ENCODE assay signal across 8 mouse cellular contexts in genomic region chrX:75415936-75416785, GRCm38 (mm10). TPM values are rescaled to one million over a fixed set of nuclear protein-coding genes. Genes with fewer than 3 reads are reported as not detected.
DNase-seq lines count a peak whose midpoint lies in the region; ATAC-seq and TF ChIP-seq lines count a peak whose summit lies in the region.

Cmc4 (minus strand) TSS chrX:75416584.
Mtcp1 (minus strand) TSS chrX:75416588.
Brcc3 (plus strand) TSS chrX:75416628.

- no peak for TF ChIP-seq EP300 in CH12.LX (IDR thresholded peaks at IDR 0.05; ENCODE audit: low read length)
- TF ChIP-seq EP300 in heart, postnatal 0 days (IDR thresholded peaks at IDR 0.05; ENCODE audit: low read depth) = no peak

- WGBS in forebrain, embryonic 11.5 days = 23% methylated on average over 51 of the region's 52 CpGs
- WGBS in heart, postnatal 0 days = 17% methylated on average over 52 of the region's 52 CpGs
- WGBS in liver, embryonic 16.5 days (ENCODE audit: insufficient replicate concordance) = 16% methylated on average over 52 of the region's 52 CpGs
- 16% methylated on average over 52 of the region's 52 CpGs for WGBS in neural tube, embryonic 13.5 days

- in situ Hi-C loops in CH12.LX (cut with MboI; ENCODE audit: low pct_ligation_motif_present, low pct_unique_long_range_greater_than_20kb, low sequenced_read_pairs) = no loop called here

- TF ChIP-seq CTCF in CH12.LX (conservative IDR thresholded peaks at IDR 0.05 in 1 of 2, IDR thresholded peaks at IDR 0.05 in 1 of 2; ENCODE audit: low read depth in 2 of 2, low read length in 2 of 2) = no peak
- TF ChIP-seq CTCF in heart, postnatal 0 days (IDR thresholded peaks at IDR 0.05; ENCODE audit: low read depth) = no peak
- TF ChIP-seq CTCF in testis, adult 2 months (IDR thresholded peaks at IDR 0.05; ENCODE audit: control insufficient read depth, insufficient read depth, insufficient replicate concordance, low read depth, low read length) = no peak

- H3K36me3 ChIP-seq in CH12.LX (replicated peaks in 1 of 2; ENCODE audit: control insufficient read depth in 1 of 2, insufficient read depth in 1 of 2, low read length in 1 of 2) = peaks cover 0 to 5% of the 10 kb centered on the region in 2 experiments
- no peaks in the 10 kb centered on the region for H3K36me3 ChIP-seq in forebrain, embryonic 11.5 days (ENCODE audit: control insufficient read depth, insufficient read depth, low read length)
- H3K36me3 ChIP-seq in heart, postnatal 0 days (replicated peaks; ENCODE audit: control insufficient read depth, insufficient read depth, low read length) = no peaks in the 10 kb centered on the region
- no peaks in the 10 kb centered on the region for H3K36me3 ChIP-seq in liver, embryonic 16.5 days (ENCODE audit: control insufficient read depth, insufficient read depth)
- no peaks in the 10 kb centered on the region for H3K36me3 ChIP-seq in neural tube, embryonic 13.5 days
- H3K36me3 ChIP-seq in testis, adult 2 months (ENCODE audit: control insufficient read depth, insufficient read depth, low read length) = no peaks in the 10 kb centered on the region

- peak within 1 kb of the TSS; percentile 96 for H3K9ac ChIP-seq in CH12.LX (ENCODE audit: insufficient read depth, low read depth)
- peak within 1 kb of the TSS; percentile 68 for H3K9ac ChIP-seq in forebrain, embryonic 11.5 days (ENCODE audit: low read length)
- peak within 1 kb of the TSS; percentile 66 for H3K9ac ChIP-seq in heart, postnatal 0 days (replicated peaks; ENCODE audit: low read depth, low read length)
- peak within 1 kb of the TSS; percentile 76 for H3K9ac ChIP-seq in liver, embryonic 16.5 days (ENCODE audit: low read depth, low read length)
- H3K9ac ChIP-seq in neural tube, embryonic 13.5 days = peak within 1 kb of the TSS; percentile 70

- peaks cover 0 to 5% of the 10 kb centered on the region in 2 experiments; a peak in 2 of 4 replicates for H3K4me1 ChIP-seq in CH12.LX (ENCODE audit: control insufficient read depth in 1 of 2, insufficient read depth in 2 of 2)
- H3K4me1 ChIP-seq in forebrain, embryonic 11.5 days (replicated peaks; ENCODE audit: control insufficient read depth, insufficient read depth, low read length) = no peaks in the 10 kb centered on the region
- H3K4me1 ChIP-seq in heart, postnatal 0 days (ENCODE audit: control insufficient read depth, insufficient read depth) = no peaks in the 10 kb centered on the region
- H3K4me1 ChIP-seq in liver, embryonic 16.5 days (ENCODE audit: control insufficient read depth, low read depth, low read length) = no peaks in the 10 kb centered on the region
- peaks cover 15% of the 10 kb centered on the region; the same call in 1 of the 2 replicates for H3K4me1 ChIP-seq in neural tube, embryonic 13.5 days (replicated peaks)
- H3K4me1 ChIP-seq in testis, adult 2 months (ENCODE audit: control insufficient read depth, insufficient read depth, low read length) = 0 out of 2 replicates have a peak, but pooled peaks cover 2% of the 10 kb centered on the region

- H3K79me2 ChIP-seq in CH12.LX (replicated peaks; ENCODE audit: control insufficient read depth, extremely low read depth, insufficient read depth, poor library complexity, severe bottlenecking) = peaks cover 4% of the 10 kb centered on the region

- peak; percentile 86 for DNase-seq in CH12.LX (ENCODE audit: extremely low read depth)
- peak; percentile 80 for DNase-seq in c-Kit-positive CD71-positive TER-119-negative erythroid progenitor cells, embryonic 14.5 days (ENCODE audit: low read depth)
- DNase-seq in forebrain, embryonic 11.5 days (ENCODE audit: low spot score) = peak; percentile 90
- peak; percentile 85 for DNase-seq in heart, postnatal 0 days (ENCODE audit: low spot score)
- DNase-seq in kidney, postnatal 4 days = peak; percentile 84 to 93

- peak within 1 kb of the TSS; percentile 61; the same call in 1 of the 2 replicates for H3K4me2 ChIP-seq in CH12.LX (ENCODE audit: insufficient read depth, low read depth, poor library complexity, severe bottlenecking)
- H3K4me2 ChIP-seq in forebrain, embryonic 11.5 days (ENCODE audit: low read depth, low read length, severe bottlenecking) = peak within 1 kb of the TSS; percentile 45
- peak within 1 kb of the TSS; percentile 61 for H3K4me2 ChIP-seq in heart, postnatal 0 days (ENCODE audit: low read depth, low read length)
- H3K4me2 ChIP-seq in liver, embryonic 16.5 days (ENCODE audit: low read depth, low read length) = peak within 1 kb of the TSS; percentile 57
- peak within 1 kb of the TSS; percentile 58 for H3K4me2 ChIP-seq in neural tube, embryonic 13.5 days

- H3K4me3 ChIP-seq in CH12.LX (replicated peaks in 1 of 3; ENCODE audit: low read depth in 2 of 3, low read length in 2 of 3, poor library complexity in 1 of 3) = peak within 1 kb of the TSS; percentile 59 to 85 (median 82)
- peak within 1 kb of the TSS; percentile 43 for H3K4me3 ChIP-seq in forebrain, embryonic 11.5 days (ENCODE audit: low read depth, low read length)
- H3K4me3 ChIP-seq in heart, postnatal 0 days (ENCODE audit: low read depth, low read length) = peak within 1 kb of the TSS; percentile 67
- peak within 1 kb of the TSS; percentile 69 for H3K4me3 ChIP-seq in liver, embryonic 16.5 days (ENCODE audit: low read depth, low read length)
- H3K4me3 ChIP-seq in neural tube, embryonic 13.5 days = peak within 1 kb of the TSS; percentile 52
- peak within 1 kb of the TSS; percentile 93 for H3K4me3 ChIP-seq in testis, adult 2 months (ENCODE audit: control insufficient read depth, low read depth, low read length)

- TF ChIP-seq POLR2A in CH12.LX (IDR thresholded peaks at IDR 0.05; ENCODE audit: low read depth, low read length) = peak; percentile 95
- peak; percentile 58 for TF ChIP-seq POLR2A in testis, adult 2 months (IDR thresholded peaks at IDR 0.05; ENCODE audit: control insufficient read depth, low read depth, low read length)

- H3K27me3 ChIP-seq in CH12.LX (replicated peaks) = no peaks in the 10 kb centered on the region
- H3K27me3 ChIP-seq in forebrain, embryonic 11.5 days (ENCODE audit: control insufficient read depth, insufficient read depth, low read length) = no peaks in the 10 kb centered on the region
- no peaks in the 10 kb centered on the region for H3K27me3 ChIP-seq in heart, postnatal 0 days (ENCODE audit: control insufficient read depth, insufficient read depth, low read length)
- H3K27me3 ChIP-seq in liver, embryonic 16.5 days (ENCODE audit: control insufficient read depth, insufficient read depth, low read depth, low read length) = no peaks in the 10 kb centered on the region
- no peaks in the 10 kb centered on the region for H3K27me3 ChIP-seq in neural tube, embryonic 13.5 days
- H3K27me3 ChIP-seq in testis, adult 2 months (ENCODE audit: control insufficient read depth, insufficient read depth, low read length) = no peaks in the 10 kb centered on the region

- TF ChIP-seq RAD21 in CH12.LX (IDR thresholded peaks at IDR 0.05; ENCODE audit: low read depth, low read length) = no peak

- dilution Hi-C loops in CH12.LX (cut with MboI; ENCODE audit: extremely low pct_ligation_motif_present, extremely low pct_unique_long_range_greater_than_20kb, low sequenced_read_pairs) = no loop called here

- peak; percentile 100 for ATAC-seq in forebrain, embryonic 11.5 days (replicated peaks; ENCODE audit: low FRiP score)
- peak; percentile 98 for ATAC-seq in heart, postnatal 0 days (ENCODE audit: insufficient read depth, low read depth)
- peak; percentile 97 for ATAC-seq in liver, embryonic 16.5 days (ENCODE audit: low read depth)
- peak; percentile 100 for ATAC-seq in neural tube, embryonic 13.5 days (ENCODE audit: low read depth)

- peak within 1 kb of the TSS; percentile 86 for H3K27ac ChIP-seq in CH12.LX (ENCODE audit: insufficient read depth, low read depth)
- H3K27ac ChIP-seq in forebrain, embryonic 11.5 days (ENCODE audit: low read depth, low read length) = peak within 1 kb of the TSS; percentile 79
- peak within 1 kb of the TSS; percentile 93 for H3K27ac ChIP-seq in heart, postnatal 0 days (ENCODE audit: low read depth)
- peak within 1 kb of the TSS; percentile 95 for H3K27ac ChIP-seq in liver, embryonic 16.5 days (ENCODE audit: low read length)
- peak within 1 kb of the TSS; percentile 91 for H3K27ac ChIP-seq in neural tube, embryonic 13.5 days (replicated peaks)
- peak within 1 kb of the TSS; percentile 81 for H3K27ac ChIP-seq in testis, adult 2 months (ENCODE audit: control insufficient read depth, insufficient read depth, low read depth, low read length)

- H3K9me3 ChIP-seq in CH12.LX (replicated peaks; ENCODE audit: low read length) = no peaks in the 10 kb centered on the region
- no peaks in the 10 kb centered on the region for H3K9me3 ChIP-seq in forebrain, embryonic 11.5 days (ENCODE audit: control insufficient read depth, low read length)
- H3K9me3 ChIP-seq in heart, postnatal 0 days (replicated peaks; ENCODE audit: control insufficient read depth, low read length) = no peaks in the 10 kb centered on the region
- no peaks in the 10 kb centered on the region for H3K9me3 ChIP-seq in liver, embryonic 16.5 days (replicated peaks; ENCODE audit: control insufficient read depth, low read length)
- no peaks in the 10 kb centered on the region for H3K9me3 ChIP-seq in neural tube, embryonic 13.5 days

RNA-seq across cellular contexts. Expression of gene Cmc4, which starts in this region (rescaled TPM):
- total RNA-seq in CH12.LX (2012; rRNA removed) = 4.5 and 5.4 TPM in 2 replicates
- 11.2 and 11.9 TPM in 2 replicates for total RNA-seq in CH12.LX (2014; rRNA removed)
- polyA plus RNA-seq in CH12.LX (2012; ENCODE audit: insufficient read length, low read depth) = 8.2 and 8.8 TPM in 2 replicates
- 18.6 and 21.5 TPM in 2 replicates for polyA plus RNA-seq in forebrain, embryonic 11.5 days (2014; fragmentation: Nextera tagmentation; extraction: Ambion mirVana)
- 9.7 and 22.1 TPM in 2 replicates for total RNA-seq in heart, postnatal 0 days (2014; rRNA removed; ENCODE audit: low replicate concordance)
- 22.9 and 24.2 TPM in 2 replicates for polyA plus RNA-seq in heart, postnatal 0 days (2015; fragmentation: Nextera tagmentation; extraction: Ambion mirVana)
- 11.2 and 12.2 TPM in 2 replicates for polyA plus RNA-seq in liver, embryonic 16.5 days (2015; fragmentation: Nextera tagmentation; extraction: Ambion mirVana)
- polyA plus RNA-seq in neural tube, embryonic 13.5 days (2015; fragmentation: Nextera tagmentation; extraction: Ambion mirVana) = 21.7 and 25.1 TPM in 2 replicates
- polyA plus RNA-seq in testis, adult 2 months (2012; rRNA removed) = 0.76 and 1.1 TPM in 2 replicates

RNA-seq across cellular contexts. Expression of gene Mtcp1, which starts in this region (rescaled TPM):
- total RNA-seq in CH12.LX (2012; rRNA removed) (4.5 and 4.6 TPM in 2 replicates), CH12.LX (2014; rRNA removed) (6.7 and 8.8 TPM in 2 replicates)
- 7.3 and 7.4 TPM in 2 replicates for polyA plus RNA-seq in CH12.LX (2012; ENCODE audit: insufficient read length, low read depth)
- polyA plus RNA-seq in forebrain, embryonic 11.5 days (2014; fragmentation: Nextera tagmentation; extraction: Ambion mirVana) = 10.3 and 10.7 TPM in 2 replicates
- total RNA-seq in heart, postnatal 0 days (2014; rRNA removed; ENCODE audit: low replicate concordance) = 12.4 and 16.2 TPM in 2 replicates
- 3.8 and 4.7 TPM in 2 replicates for polyA plus RNA-seq in heart, postnatal 0 days (2015; fragmentation: Nextera tagmentation; extraction: Ambion mirVana)
- polyA plus RNA-seq in liver, embryonic 16.5 days (2015; fragmentation: Nextera tagmentation; extraction: Ambion mirVana) = 5.3 and 6.3 TPM in 2 replicates
- polyA plus RNA-seq in neural tube, embryonic 13.5 days (2015; fragmentation: Nextera tagmentation; extraction: Ambion mirVana) = 4.9 and 5.8 TPM in 2 replicates
- polyA plus RNA-seq in testis, adult 2 months (2012; rRNA removed) = 1.4 and 1.8 TPM in 2 replicates

RNA-seq across cellular contexts. Expression of gene Brcc3, which starts in this region (rescaled TPM):
- total RNA-seq in CH12.LX (2012; rRNA removed) (22.9 and 26.0 TPM in 2 replicates), CH12.LX (2014; rRNA removed) (45.5 and 45.9 TPM in 2 replicates)
- 68.0 and 68.2 TPM in 2 replicates for polyA plus RNA-seq in CH12.LX (2012; ENCODE audit: insufficient read length, low read depth)
- 60.6 and 66.0 TPM in 2 replicates for polyA plus RNA-seq in forebrain, embryonic 11.5 days (2014; fragmentation: Nextera tagmentation; extraction: Ambion mirVana)
- total RNA-seq in heart, postnatal 0 days (2014; rRNA removed; ENCODE audit: low replicate concordance) = 5.1 and 7.1 TPM in 2 replicates
- 41.4 and 42.4 TPM in 2 replicates for polyA plus RNA-seq in heart, postnatal 0 days (2015; fragmentation: Nextera tagmentation; extraction: Ambion mirVana)
- polyA plus RNA-seq in liver, embryonic 16.5 days (2015; fragmentation: Nextera tagmentation; extraction: Ambion mirVana) = 29.3 and 34.1 TPM in 2 replicates
- polyA plus RNA-seq in neural tube, embryonic 13.5 days (2015; fragmentation: Nextera tagmentation; extraction: Ambion mirVana) = 55.0 and 62.6 TPM in 2 replicates
- 1.2 and 1.3 TPM in 2 replicates for polyA plus RNA-seq in testis, adult 2 months (2012; rRNA removed)

Comparison
In these comparisons a context has a peak if more than half of its experiments do, and no peak if none do; other contexts are left out.
1. Peak in every context shown above with its lines: DNase-seq, ATAC-seq, H3K4me3 ChIP-seq and H3K27ac ChIP-seq.
2. RNA of gene Brcc3 (polyA plus RNA-seq): 68.0 to 68.2 TPM in CH12.LX, 60.6 to 66.0 TPM in forebrain, embryonic 11.5 days, 55.0 to 62.6 TPM in neural tube, embryonic 13.5 days, 41.4 to 42.4 TPM in heart, postnatal 0 days and 29.3 to 34.1 TPM in liver, embryonic 16.5 days; 1.2 to 1.3 TPM in testis, adult 2 months; every median in the first group is over 10 times any median in the second.
3. H3K4me3 ChIP-seq: peak in every context shown above with its lines; median percentile 93 in testis, adult 2 months; 82 in CH12.LX; 69 in liver, embryonic 16.5 days; 67 in heart, postnatal 0 days; 52 in neural tube, embryonic 13.5 days; 43 in forebrain, embryonic 11.5 days.